Mouse (Mus musculus) CD4-positive, CD25-positive, alpha-beta regulatory T cell, adult 2 months (primary cell): ENCODE results near the gene Hipk1.
A peak's percentile ranks its signal among the peaks of the same experiment; 100 is the strongest.
"Not testable (repeated sequence)": the region's sequence is repeated elsewhere in the genome, so short reads cannot be mapped to it uniquely, and the experiment has no call there.

ENCODE experiments used
- DNase-seq: peaks from one replicate; pipeline ENCODE4 v3.0.0-alpha.2; 2012; ENCODE audit warnings: low read depth, low spot score

Hipk1 gene

DNA sequence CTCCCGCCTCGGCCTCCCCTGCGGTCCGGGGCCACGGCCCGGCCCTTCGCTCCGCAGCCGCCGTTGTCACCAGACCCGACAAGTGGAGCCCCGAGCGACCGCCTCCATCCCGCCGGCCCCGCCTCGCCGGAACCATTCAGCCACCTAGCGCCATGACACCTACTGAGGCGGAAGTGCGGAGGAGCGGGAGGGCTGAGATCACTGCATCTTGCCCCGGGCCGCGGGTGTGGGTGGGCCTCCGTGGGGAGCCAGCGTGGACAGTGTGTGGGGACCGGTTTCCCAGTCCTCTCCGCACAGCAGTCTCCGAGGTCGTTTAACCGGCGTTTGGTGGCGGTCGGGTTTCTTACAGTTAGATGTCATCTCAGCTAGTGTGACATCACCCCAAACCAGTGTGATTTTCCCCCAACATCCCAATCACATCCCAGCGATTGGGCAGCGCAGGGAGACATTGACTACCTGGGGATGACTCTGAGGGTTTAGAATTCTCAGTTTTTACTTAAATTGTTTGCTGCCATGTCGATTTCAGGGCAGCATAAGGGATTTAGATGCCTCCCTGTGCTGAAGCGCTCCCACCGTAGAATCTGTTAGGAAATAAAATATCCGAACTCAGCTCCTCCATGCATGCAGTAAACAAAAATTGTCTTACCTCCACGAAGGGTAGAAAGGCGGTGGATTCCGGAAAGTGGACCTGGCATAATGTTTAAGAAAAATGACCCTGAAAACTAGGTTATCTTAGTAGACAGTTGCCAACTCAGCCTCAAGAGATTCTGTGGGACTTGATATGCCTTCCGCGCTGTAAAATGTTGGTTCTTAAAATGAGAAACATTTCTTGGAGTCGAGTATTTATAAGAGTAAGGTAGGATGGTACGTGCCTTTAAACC lies at the start of gene Hipk1:
Gene Hipk1 (minus strand): TSS at position 334 of the 881 bp plus-strand sequence.
- peak; percentile 95 for DNase-seq

DNA sequence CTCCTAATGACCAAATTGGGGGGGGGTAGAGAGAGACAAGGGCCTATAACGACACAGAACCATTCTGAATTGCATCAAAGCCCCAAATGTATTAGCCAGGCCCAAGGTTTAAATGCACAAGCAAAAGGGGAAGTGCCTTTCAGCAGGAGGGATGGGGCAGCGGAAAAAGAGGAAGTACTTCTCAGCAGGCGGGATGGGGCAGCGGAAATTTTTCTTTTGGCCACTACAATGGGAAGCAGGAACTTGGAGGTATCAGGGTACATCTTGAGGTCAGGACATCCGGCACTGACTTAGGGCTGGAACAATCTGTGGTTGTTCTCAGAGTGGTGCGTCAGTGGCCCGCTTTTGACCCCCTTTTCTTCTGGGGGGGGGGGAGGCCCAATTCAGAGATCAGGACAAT lies 49.6 kb upstream of the Hipk1 start:
- not testable (repeated sequence) for DNase-seq

- DNase-seq: not testable (repeated sequence)
These were observed 48.8 kb upstream of the Hipk1 start for GRCm38 (mm10) chr3:103840195-103840594.

DNA sequence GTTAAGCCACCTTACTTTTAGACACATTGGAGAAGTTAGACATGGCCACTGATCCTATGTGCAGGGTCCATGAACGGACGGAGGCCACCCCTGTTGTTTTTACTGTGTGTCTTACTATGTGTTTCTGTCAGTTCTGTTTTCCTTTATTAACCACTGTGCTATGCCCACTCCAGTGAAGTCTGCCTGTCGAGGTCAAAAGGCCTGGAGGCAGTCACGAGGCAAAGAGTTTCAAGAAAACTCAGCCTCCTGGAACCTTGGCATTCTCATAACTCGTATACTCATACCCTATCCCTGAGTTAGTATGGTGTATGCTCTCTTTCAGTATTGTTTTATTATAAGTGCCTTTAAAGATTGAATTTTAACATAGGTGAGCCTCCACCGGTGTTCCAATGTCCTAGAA lies 48.3 kb upstream of the Hipk1 start:
- DNase-seq: no peak

DNA sequence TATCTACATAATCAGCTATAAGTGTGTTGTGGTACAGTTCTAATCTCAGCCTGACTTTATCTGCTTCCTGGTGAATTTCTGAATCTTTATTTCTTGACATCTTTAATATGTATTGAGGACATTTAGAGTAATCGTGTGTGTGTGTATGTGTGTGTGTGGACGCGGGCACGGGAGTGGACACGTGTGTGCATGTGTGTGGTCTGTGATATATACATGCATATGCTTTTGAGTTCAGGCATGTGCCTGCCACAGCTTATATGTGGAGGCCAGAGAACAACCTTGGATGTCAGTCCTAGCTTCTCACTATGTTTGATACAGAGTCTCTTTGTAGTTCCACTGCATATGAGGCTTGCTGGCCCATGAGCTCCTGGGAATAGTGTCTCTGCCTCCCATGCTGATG lies 45.1 kb upstream of the Hipk1 start:
- no peak for DNase-seq

DNA sequence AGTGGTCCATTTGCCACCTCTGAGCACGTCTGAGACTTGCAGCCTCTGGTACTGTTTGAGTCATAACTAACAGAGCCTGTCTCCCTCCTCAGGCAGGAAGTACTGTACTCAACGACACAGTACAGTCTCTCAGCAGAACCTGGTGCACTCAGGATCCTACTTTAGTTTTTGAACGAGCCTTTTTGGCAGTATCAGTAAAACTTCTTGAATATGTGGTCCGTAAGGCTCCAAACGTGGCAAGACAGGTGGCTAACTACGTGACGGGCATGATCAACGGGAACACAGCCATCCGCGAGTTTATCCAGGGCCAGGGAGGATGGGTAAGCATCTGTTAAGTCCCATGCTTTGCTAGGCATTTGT lies 44.6 kb upstream of the Hipk1 start:
- peak; percentile 52 for DNase-seq

DNA sequence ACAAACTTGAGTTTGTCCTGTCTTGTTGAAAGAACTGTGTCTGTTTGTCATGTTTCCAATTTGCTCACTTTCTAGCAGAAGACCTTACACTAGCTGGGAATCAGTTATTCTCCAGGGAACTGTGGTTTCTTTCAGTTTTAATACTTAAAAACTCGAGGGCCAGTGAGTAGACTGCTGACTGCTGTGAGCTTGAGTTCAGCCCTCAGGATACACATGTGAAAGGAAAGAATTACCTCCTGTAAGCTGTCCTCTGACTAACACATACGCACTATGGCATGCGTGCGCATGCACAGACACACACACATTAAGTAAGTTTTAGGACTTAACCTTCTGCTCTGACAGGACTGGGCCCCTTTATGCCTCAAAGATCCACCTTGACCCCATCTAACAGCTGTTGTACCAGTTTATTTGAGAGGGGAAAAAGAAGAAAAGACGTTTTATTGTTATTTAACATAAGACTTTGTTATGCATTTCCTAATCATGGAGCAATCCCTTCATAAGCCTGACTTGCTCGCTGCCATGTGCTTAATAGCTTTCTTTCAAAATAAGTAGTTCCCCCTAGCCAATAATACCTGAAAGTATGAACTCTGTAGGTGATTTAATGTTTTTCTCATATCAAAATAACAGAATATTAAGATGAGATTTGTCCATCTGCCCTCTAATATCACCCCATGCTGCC lies 44.0 kb upstream of the Hipk1 start:
- no peak for DNase-seq

DNA sequence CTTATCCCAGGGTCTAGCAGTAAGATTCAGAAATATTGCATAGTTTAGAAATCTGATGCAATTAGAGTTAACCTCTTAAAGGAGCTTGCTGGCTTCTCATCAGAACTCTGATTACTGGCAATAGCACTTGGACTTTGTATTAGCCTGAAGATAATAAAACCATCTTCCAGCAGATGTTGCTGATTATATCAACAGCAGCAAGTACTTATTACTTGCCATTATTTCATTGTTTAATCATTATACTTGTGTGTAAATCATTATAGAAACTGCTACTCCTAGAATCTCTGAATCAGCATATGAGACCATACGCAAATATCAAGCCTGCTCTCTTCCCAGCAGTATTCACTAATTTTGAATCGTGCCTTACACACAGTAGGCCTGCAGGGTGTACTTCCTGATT lies 42.6 kb upstream of the Hipk1 start:
- DNase-seq: no peak

DNA sequence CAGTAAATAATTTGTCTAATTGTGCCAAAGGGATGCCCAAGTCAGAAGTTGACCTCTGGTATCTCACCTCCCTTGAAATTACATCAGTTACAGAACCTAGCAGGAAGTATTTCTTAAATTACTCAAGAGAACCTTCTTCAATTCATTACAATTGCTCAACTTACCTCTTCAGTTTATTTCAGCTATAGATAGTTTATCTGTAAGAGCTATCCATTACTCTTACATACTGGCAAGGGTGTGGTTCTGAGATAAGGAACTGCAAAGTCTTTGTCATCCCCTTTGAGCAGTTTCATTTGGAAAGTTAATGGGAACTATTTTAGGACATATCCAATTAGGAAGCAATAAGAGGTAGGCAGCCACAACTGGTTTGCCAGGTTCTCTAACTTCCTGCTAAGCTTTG lies 41.1 kb upstream of the Hipk1 start, which contains the start of gene Bcl2l15:
Gene Bcl2l15 (plus strand): TSS at position 176 of the 400 bp plus-strand sequence.
- no peak for DNase-seq

GRCm38 (mm10) chr3:103831146-103831545 lies 39.8 kb upstream of the Hipk1 start:
- no peak for DNase-seq

DNA sequence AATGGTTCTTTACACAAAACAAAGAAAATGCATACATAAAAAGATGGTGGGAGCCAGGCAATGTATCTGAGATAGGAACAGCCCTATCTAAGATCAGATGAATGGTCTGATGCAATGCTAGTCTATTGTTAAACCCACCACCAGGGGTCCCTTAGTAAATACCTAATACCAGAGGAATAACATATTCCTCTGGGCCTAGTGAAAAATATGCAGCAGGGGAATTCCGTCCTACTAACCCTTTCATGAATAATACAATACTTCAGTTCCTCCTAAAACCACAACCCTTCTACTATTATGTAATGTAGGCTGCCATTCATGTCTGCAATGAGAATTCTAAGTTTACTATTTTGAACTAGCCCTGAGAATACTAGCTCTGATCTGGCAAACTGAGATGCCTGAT lies 39.3 kb upstream of the Hipk1 start:
- DNase-seq: peak; percentile 57

DNA sequence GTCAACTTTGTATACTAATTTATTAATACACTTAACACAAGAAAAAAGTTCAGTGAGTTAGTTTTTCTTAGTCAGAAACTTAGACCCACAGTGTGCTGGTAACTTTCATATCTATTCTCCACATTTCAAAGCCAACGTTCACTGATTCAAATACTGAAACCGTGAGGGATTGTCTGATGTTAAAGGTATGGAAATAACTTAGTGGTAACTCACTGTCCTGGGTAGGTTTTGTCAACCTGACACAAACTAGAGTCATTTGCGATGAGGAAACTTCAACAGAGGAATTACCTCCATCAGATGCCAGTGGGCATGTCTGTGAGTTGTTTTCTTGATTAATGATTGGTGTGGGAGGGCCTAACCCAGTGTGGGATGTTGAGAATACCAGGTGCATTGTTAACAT lies 37.7 kb upstream of the Hipk1 start:
- DNase-seq: peak; percentile 33

DNA sequence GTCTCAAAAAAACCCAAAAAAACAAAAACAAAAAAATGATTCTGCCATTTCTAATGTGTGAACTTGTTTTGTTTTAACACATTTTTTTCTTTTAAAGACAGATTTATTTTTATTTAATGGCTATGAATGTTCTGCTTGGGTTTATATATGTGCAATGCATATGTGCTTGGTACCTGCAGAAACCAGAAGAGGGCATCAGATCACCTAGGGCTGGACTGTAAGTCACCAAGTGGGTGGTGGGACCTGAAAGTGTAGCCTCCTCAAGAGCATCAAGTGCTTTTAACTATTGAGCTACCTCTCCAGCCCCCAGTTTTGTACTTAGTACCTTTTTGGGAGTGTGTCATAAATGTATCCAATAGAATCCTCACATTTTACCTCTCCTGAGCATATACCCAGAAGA lies 36.2 kb upstream of the Hipk1 start:
- peak; percentile 61 for DNase-seq

- no peak for DNase-seq
These were observed 19.6 kb upstream of the Hipk1 start for GRCm38 (mm10) chr3:103810967-103811366.

DNA sequence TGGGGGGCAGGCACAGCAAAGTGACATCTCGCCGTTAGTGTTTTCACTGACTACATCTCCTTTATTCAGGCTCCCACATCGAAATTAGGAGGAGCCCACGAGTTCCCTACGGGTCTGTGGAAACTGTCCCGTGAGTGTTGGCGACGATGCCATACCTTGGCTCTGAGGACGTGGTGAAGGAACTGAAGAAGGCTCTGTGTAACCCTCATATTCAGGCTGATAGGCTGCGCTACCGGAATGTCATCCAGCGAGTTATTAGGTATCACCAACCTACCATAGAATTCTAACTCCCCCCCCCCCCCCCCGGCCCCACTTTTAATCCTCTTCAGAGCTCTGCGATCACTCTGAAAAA lies 18.4 kb upstream of the Hipk1 start:
- no peak for DNase-seq

DNA sequence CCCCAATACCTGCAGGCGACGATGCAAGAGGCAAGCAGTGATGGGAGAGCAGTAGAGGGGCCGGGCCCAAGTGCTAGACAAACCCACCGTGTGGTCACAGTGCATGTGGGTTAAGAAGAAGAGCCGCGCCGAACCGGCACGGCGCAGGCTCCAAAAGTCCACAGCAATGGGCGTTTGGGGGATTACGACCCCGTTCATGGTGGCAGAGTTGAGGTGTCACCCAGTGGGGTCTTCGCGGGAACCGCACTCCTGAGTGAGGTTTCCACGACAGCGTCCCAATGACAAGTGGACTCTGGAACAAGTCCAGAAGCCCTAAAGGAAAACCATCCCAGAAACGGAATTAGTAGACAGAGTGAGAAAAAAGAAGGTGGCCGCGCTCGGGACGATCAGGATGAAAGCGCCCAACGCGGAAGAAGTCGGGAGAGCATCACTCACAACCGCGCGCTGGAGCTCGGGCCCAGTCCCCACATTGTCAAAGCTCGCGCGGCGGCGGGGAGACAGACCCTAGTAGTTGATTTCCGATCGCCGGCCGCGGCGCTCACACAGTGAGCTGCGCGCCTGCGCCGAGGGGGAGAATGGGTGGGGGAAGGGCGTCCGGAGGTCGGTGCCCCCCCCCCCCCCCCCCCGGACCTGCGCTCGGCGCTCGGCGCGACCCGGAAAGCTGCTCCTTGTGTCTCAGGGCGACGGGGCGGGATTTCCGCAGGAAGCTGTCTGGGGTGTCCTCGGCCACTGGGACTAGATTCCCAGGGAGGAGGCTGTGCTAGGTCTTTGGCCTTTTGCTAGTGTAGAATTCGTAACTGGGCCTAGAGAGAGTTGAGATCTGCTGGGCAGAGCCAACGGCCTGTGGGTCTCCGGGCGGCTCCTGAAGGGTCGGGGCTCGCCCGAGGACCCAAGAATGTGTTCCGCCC lies 17.8 kb upstream of the Hipk1 start, which contains the start of the genes Dclre1b, Ap4b1 and Gm43064:
Gene Dclre1b (minus strand): TSS at position 554 of the 908 bp plus-strand sequence.
Gene Ap4b1 (plus strand): TSS at position 630 of the 908 bp plus-strand sequence.
Gene Gm43064 (plus strand): TSS at position 683 of the 908 bp plus-strand sequence.
- DNase-seq: peak; percentile 97

DNA sequence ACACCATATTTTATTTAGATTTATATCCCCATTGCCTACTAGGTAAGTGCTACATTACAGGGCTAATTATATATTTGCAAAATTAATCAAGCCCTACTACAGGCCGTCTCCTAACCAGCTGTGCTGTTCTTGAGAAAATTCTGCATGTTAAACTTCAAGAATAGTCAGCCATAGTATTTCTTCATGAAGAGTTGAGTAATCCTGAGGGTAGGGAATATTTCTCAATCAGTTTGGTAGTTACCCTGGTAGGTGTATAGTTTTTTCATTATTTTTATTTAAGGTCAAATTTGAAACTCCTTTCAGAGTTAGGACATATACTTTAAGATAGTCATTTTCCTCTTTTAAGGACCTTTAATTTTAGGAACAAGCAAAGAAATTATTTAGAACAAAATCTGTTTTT lies 14.3 kb upstream of the Hipk1 start:
- DNase-seq: no peak

DNA sequence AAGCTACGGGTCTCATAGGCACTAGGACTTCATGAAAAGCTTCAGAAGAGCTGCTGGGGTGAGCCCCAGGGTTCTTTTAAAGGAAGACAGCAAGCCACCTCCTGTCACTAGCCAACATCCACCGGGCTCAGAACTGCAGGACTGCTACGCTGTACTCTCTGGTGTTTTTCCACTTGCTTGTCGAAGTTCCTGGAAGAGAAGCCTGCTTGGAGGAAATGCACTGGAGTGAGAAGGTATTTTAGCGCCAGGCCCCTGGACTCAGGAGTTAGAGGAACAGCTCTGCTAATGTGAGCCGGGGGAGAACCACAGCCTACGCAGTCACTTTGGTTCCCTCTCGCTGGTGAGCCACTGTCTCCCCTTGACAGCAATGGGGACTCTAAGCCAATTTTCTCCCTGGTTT lies 11.5 kb upstream of the Hipk1 start:
- DNase-seq: peak; percentile 29

- peak; percentile 74 for DNase-seq
These were observed 10.5 kb upstream of the Hipk1 start for GRCm38 (mm10) chr3:103801631-103802531.

- DNase-seq: no peak
These were observed 8.1 kb upstream of the Hipk1 start for GRCm38 (mm10) chr3:103799507-103799906.

DNA sequence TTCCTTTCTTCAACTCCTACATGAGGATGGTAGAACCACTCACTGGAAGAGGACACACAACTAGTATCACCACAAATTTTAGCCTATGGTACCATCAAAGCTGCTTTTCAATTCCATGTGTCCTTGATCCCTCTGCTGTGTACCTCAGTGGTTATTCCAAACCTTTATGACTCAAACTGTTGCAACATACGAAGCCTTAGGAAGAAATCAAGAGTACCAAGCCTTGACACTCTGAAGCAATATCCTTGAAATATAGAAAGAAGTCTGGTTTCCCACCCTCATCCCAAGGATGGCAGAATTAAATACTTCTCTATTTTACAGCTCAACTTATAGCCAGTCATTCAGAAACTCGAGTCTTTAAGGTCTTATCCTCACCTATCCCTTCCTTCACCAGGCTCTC lies 5.0 kb upstream of the Hipk1 start:
- no peak for DNase-seq
